Mouse (Mus musculus): Measurements from ENCODE around the gene Gm20721.
"Not testable (repeated sequence)": the region's sequence is repeated elsewhere in the genome, so short reads cannot be mapped to it uniquely, and the experiment has no call there.

Gm20721 gene

GRCm38 (mm10) chr2:174330616-174331191 lies 15.8 kb downstream of the Gm20721 start:
- DNase-seq (ENCODE audit: low read depth): no peak

GRCm38 (mm10) chr2:174329663-174330615 lies 16.6 kb downstream of the Gm20721 start:
- DNase-seq (ENCODE audit: low read depth): peak; percentile 56

GRCm38 (mm10) chr2:174328926-174329662 lies 17.4 kb downstream of the Gm20721 start:
- no peak for DNase-seq (ENCODE audit: low read depth)

GRCm38 (mm10) chr2:174328358-174328905 lies 18.1 kb downstream of the Gm20721 start:
- DNase-seq (ENCODE audit: low read depth): no peak

- no peak for DNase-seq (ENCODE audit: low read depth)
These were observed 19.1 kb downstream of the Gm20721 start for GRCm38 (mm10) chr2:174327295-174327981.

GRCm38 (mm10) chr2:174326481-174326880 lies 20.0 kb downstream of the Gm20721 start:
- no peak for DNase-seq (ENCODE audit: low read depth)

GRCm38 (mm10) chr2:174325989-174326388 lies 20.5 kb downstream of the Gm20721 start:
- DNase-seq (ENCODE audit: low read depth): no peak

GRCm38 (mm10) chr2:174316661-174317060 lies 29.9 kb downstream of the Gm20721 start:
- no peak for DNase-seq (ENCODE audit: low read depth)

GRCm38 (mm10) chr2:174315445-174315844 lies 31.1 kb downstream of the Gm20721 start:
- DNase-seq (ENCODE audit: low read depth): not testable (repeated sequence)

GRCm38 (mm10) chr2:174312661-174313060 lies 33.9 kb downstream of the Gm20721 start:
- DNase-seq (ENCODE audit: low read depth): no peak

GRCm38 (mm10) chr2:174312118-174312647 lies 34.3 kb downstream of the Gm20721 start:
- DNase-seq (ENCODE audit: low read depth): peak; percentile 47

GRCm38 (mm10) chr2:174311613-174312012 lies 34.9 kb downstream of the Gm20721 start:
- DNase-seq (ENCODE audit: low read depth): no peak

- no peak for DNase-seq (ENCODE audit: low read depth)
These were observed 35.5 kb downstream of the Gm20721 start for GRCm38 (mm10) chr2:174310913-174311514.

GRCm38 (mm10) chr2:174307903-174308302 lies 38.6 kb downstream of the Gm20721 start:
- no peak for DNase-seq (ENCODE audit: low read depth)

- no peak for DNase-seq (ENCODE audit: low read depth)
These were observed 40.9 kb downstream of the Gm20721 start for GRCm38 (mm10) chr2:174305646-174306045.

- no peak for DNase-seq (ENCODE audit: low read depth)
These were observed 44.0 kb downstream of the Gm20721 start for GRCm38 (mm10) chr2:174302526-174302925.

GRCm38 (mm10) chr2:174300666-174301065 lies 45.8 kb downstream of the Gm20721 start:
- no peak for DNase-seq (ENCODE audit: low read depth)

GRCm38 (mm10) chr2:174300186-174300585 lies 46.3 kb downstream of the Gm20721 start:
- DNase-seq (ENCODE audit: low read depth): no peak

- no peak for DNase-seq (ENCODE audit: low read depth)
These were observed 46.7 kb downstream of the Gm20721 start for GRCm38 (mm10) chr2:174299771-174300160.

- no peak for DNase-seq (ENCODE audit: low read depth)
These were observed 47.3 kb downstream of the Gm20721 start for GRCm38 (mm10) chr2:174299091-174299770.

All from fibroblast of lung, adult 2 months (primary cell).